8 mouse cellular contexts compared by ENCODE assay signal in genomic region chr5:147293127-147293910, GRCm38 (mm10). TPM values are rescaled to one million over a fixed set of nuclear protein-coding genes. Genes with fewer than 3 reads are reported as not detected.
A peak's percentile ranks its signal among the peaks of the same experiment; 100 is the strongest.
DNase-seq lines count a peak whose midpoint lies in the region; ATAC-seq and TF ChIP-seq lines count a peak whose summit lies in the region.

No protein-coding gene starts in this region.

- WGBS in forebrain, embryonic 15.5 days: 22% methylated on average over 18 of the region's 18 CpGs
- WGBS in hindbrain, postnatal 0 days: 19% methylated on average over 18 of the region's 18 CpGs
- 19% methylated on average over 18 of the region's 18 CpGs for WGBS in limb, embryonic 11.5 days
- WGBS in midbrain, embryonic 11.5 days: 18% methylated on average over 18 of the region's 18 CpGs

- H3K4me1 ChIP-seq in forebrain, embryonic 15.5 days: 0 out of 2 replicates have a peak, but pooled peaks cover 2% of the 10 kb centered on the region
- H3K4me1 ChIP-seq in hindbrain, postnatal 0 days (ENCODE audit: insufficient read depth, low read length): no peaks in the 10 kb centered on the region
- H3K4me1 ChIP-seq in limb, embryonic 11.5 days (ENCODE audit: control insufficient read depth, insufficient read depth, low read length): no peaks in the 10 kb centered on the region
- no peaks in the 10 kb centered on the region for H3K4me1 ChIP-seq in midbrain, embryonic 11.5 days (ENCODE audit: control insufficient read depth, insufficient read depth, low read length)

- DNase-seq in ovary, postnatal 36 days (ENCODE audit: low spot score): peak; percentile 49
- DNase-seq in ovary, postnatal 10 days (ENCODE audit: low spot score): no peak
- peak; percentile 23 for DNase-seq in cerebellum, adult 11 months
- DNase-seq in hindbrain, postnatal 0 days (ENCODE audit: low spot score): peak; percentile 90
- DNase-seq in limb, embryonic 11.5 days (ENCODE audit: low spot score): peak; percentile 93
- peak; percentile 97 for DNase-seq in midbrain, embryonic 11.5 days (ENCODE audit: low spot score, missing footprints)
- DNase-seq in spleen, postnatal 36 days (ENCODE audit: low spot score in 2 of 2): peak; percentile 20 to 37

- no peaks in the 10 kb centered on the region for H3K9me3 ChIP-seq in forebrain, embryonic 15.5 days
- no peaks in the 10 kb centered on the region for H3K9me3 ChIP-seq in hindbrain, postnatal 0 days (ENCODE audit: low read length)
- no peaks in the 10 kb centered on the region for H3K9me3 ChIP-seq in limb, embryonic 11.5 days (ENCODE audit: control insufficient read depth, low read length)
- no peaks in the 10 kb centered on the region for H3K9me3 ChIP-seq in midbrain, embryonic 11.5 days (ENCODE audit: control insufficient read depth, low read length)

- peak; percentile 51 for ATAC-seq in forebrain, embryonic 15.5 days (replicated peaks)
- peak; percentile 80; the same call in 1 of the 2 replicates for ATAC-seq in hindbrain, postnatal 0 days
- ATAC-seq in limb, embryonic 11.5 days (ENCODE audit: insufficient number of reproducible peaks, low FRiP score, low TSS enrichment, low read depth): peak; percentile 83
- peak; percentile 88 for ATAC-seq in midbrain, embryonic 11.5 days (ENCODE audit: low FRiP score)

- H3K4me2 ChIP-seq in forebrain, embryonic 15.5 days (replicated peaks): no peak overlapping the region
- H3K4me2 ChIP-seq in hindbrain, postnatal 0 days (ENCODE audit: low read depth, low read length): no peak overlapping the region
- H3K4me2 ChIP-seq in limb, embryonic 11.5 days (ENCODE audit: low read depth, severe bottlenecking): no peak overlapping the region
- no peak overlapping the region for H3K4me2 ChIP-seq in midbrain, embryonic 11.5 days

- TF ChIP-seq CTCF in hindbrain, postnatal 0 days (IDR thresholded peaks at IDR 0.05; ENCODE audit: low read depth): peak; percentile 96

- H3K4me3 ChIP-seq in forebrain, embryonic 15.5 days: no peak overlapping the region
- no peak overlapping the region for H3K4me3 ChIP-seq in hindbrain, postnatal 0 days (ENCODE audit: low read length)
- no peak overlapping the region for H3K4me3 ChIP-seq in limb, embryonic 11.5 days (ENCODE audit: low read depth, low read length)
- H3K4me3 ChIP-seq in midbrain, embryonic 11.5 days (ENCODE audit: low read depth, low read length): no peak overlapping the region

- H3K27ac ChIP-seq in forebrain, embryonic 15.5 days (replicated peaks): no peak overlapping the region
- H3K27ac ChIP-seq in hindbrain, postnatal 0 days: no peak overlapping the region
- no peak overlapping the region for H3K27ac ChIP-seq in limb, embryonic 11.5 days (replicated peaks; ENCODE audit: low read depth, low read length)
- H3K27ac ChIP-seq in midbrain, embryonic 11.5 days (ENCODE audit: low read depth, low read length): no peak overlapping the region

- no peaks in the 10 kb centered on the region for H3K36me3 ChIP-seq in forebrain, embryonic 15.5 days
- no peaks in the 10 kb centered on the region for H3K36me3 ChIP-seq in hindbrain, postnatal 0 days (ENCODE audit: insufficient read depth, low read length)
- no peaks in the 10 kb centered on the region for H3K36me3 ChIP-seq in limb, embryonic 11.5 days (ENCODE audit: control insufficient read depth, insufficient read depth, low read length)
- H3K36me3 ChIP-seq in midbrain, embryonic 11.5 days (ENCODE audit: control insufficient read depth, insufficient read depth, low read length): no peaks in the 10 kb centered on the region

- no peak overlapping the region for H3K9ac ChIP-seq in forebrain, embryonic 15.5 days (replicated peaks)
- no peak overlapping the region for H3K9ac ChIP-seq in hindbrain, postnatal 0 days (replicated peaks; ENCODE audit: low read length)
- H3K9ac ChIP-seq in limb, embryonic 11.5 days (ENCODE audit: low read length): no peak overlapping the region
- no peak overlapping the region for H3K9ac ChIP-seq in midbrain, embryonic 11.5 days (ENCODE audit: low read length)

- H3K27me3 ChIP-seq in forebrain, embryonic 15.5 days: peaks cover 73% of the 10 kb centered on the region
- H3K27me3 ChIP-seq in hindbrain, postnatal 0 days (ENCODE audit: insufficient read depth, low read length): peaks cover 57% of the 10 kb centered on the region
- H3K27me3 ChIP-seq in limb, embryonic 11.5 days (ENCODE audit: control insufficient read depth, insufficient read depth, low read length): peaks cover 37% of the 10 kb centered on the region
- H3K27me3 ChIP-seq in midbrain, embryonic 11.5 days (ENCODE audit: control insufficient read depth, insufficient read depth, low read length): peaks cover 62% of the 10 kb centered on the region

RNA-seq across cellular contexts. Expression of gene Cdx2, which starts 13.8 kb away (rescaled TPM):
- not detected in 2 replicates for polyA plus RNA-seq in forebrain, embryonic 15.5 days (2015; fragmentation: Nextera tagmentation; extraction: Ambion mirVana)
- total RNA-seq in hindbrain, postnatal 0 days (2014; rRNA removed): not detected in 2 replicates
- not detected in 2 replicates for polyA plus RNA-seq in hindbrain, postnatal 0 days (2015; fragmentation: Nextera tagmentation; extraction: Ambion mirVana)
- not detected in 2 replicates for polyA plus RNA-seq in limb, embryonic 11.5 days (2014; fragmentation: Nextera tagmentation; extraction: Ambion mirVana)
- not detected in 2 replicates for polyA plus RNA-seq in midbrain, embryonic 11.5 days (2014; fragmentation: Nextera tagmentation; extraction: Ambion mirVana)

RNA-seq across cellular contexts. Expression of gene Pdx1, which starts 23.6 kb away (rescaled TPM):
- polyA plus RNA-seq in forebrain, embryonic 15.5 days (2015; fragmentation: Nextera tagmentation; extraction: Ambion mirVana): not detected in 2 replicates
- total RNA-seq in hindbrain, postnatal 0 days (2014; rRNA removed): not detected in 2 replicates
- not detected in 2 replicates for polyA plus RNA-seq in hindbrain, postnatal 0 days (2015; fragmentation: Nextera tagmentation; extraction: Ambion mirVana)
- not detected in 2 replicates for polyA plus RNA-seq in limb, embryonic 11.5 days (2014; fragmentation: Nextera tagmentation; extraction: Ambion mirVana)
- polyA plus RNA-seq in midbrain, embryonic 11.5 days (2014; fragmentation: Nextera tagmentation; extraction: Ambion mirVana): not detected in 2 replicates

RNA-seq across cellular contexts. Expression of gene Urad, which starts 28.9 kb away (rescaled TPM):
- polyA plus RNA-seq in forebrain, embryonic 15.5 days (2015; fragmentation: Nextera tagmentation; extraction: Ambion mirVana): not detected in 2 replicates
- not detected in 2 replicates for total RNA-seq in hindbrain, postnatal 0 days (2014; rRNA removed)
- polyA plus RNA-seq in hindbrain, postnatal 0 days (2015; fragmentation: Nextera tagmentation; extraction: Ambion mirVana): not detected in 2 replicates
- polyA plus RNA-seq in limb, embryonic 11.5 days (2014; fragmentation: Nextera tagmentation; extraction: Ambion mirVana): not detected in 2 replicates
- not detected in 2 replicates for polyA plus RNA-seq in midbrain, embryonic 11.5 days (2014; fragmentation: Nextera tagmentation; extraction: Ambion mirVana)
